Mouse (Mus musculus) G1E (cell line): ENCODE measurements around the gene Mcam.

Source experiments
- CTCF ChIP-seq: IDR thresholded peaks from 2 replicates; pipeline ENCODE4 v1.5.1; 2012; ENCODE audit warnings: low read depth, low read length, inconsistent platforms, mixed read lengths
- GATA1 ChIP-seq: IDR thresholded peaks from 2 replicates; pipeline ENCODE4 v1.6.1; 2012; ENCODE audit warnings: borderline replicate concordance, low read length, inconsistent platforms, mixed read lengths
- POLR2AphosphoS5 ChIP-seq: IDR thresholded peaks from 2 replicates; pipeline ENCODE4 v1.6.1; 2012; ENCODE audit warnings: low read depth, low read length, inconsistent platforms; ENCODE audit not compliant: insufficient replicate concordance
- TAL1 ChIP-seq: conservative IDR thresholded peaks from 2 replicates; pipeline ENCODE4 v1.6.1; 2012; ENCODE audit warnings: low read depth, low read length, inconsistent platforms, mixed read lengths

DNA sequence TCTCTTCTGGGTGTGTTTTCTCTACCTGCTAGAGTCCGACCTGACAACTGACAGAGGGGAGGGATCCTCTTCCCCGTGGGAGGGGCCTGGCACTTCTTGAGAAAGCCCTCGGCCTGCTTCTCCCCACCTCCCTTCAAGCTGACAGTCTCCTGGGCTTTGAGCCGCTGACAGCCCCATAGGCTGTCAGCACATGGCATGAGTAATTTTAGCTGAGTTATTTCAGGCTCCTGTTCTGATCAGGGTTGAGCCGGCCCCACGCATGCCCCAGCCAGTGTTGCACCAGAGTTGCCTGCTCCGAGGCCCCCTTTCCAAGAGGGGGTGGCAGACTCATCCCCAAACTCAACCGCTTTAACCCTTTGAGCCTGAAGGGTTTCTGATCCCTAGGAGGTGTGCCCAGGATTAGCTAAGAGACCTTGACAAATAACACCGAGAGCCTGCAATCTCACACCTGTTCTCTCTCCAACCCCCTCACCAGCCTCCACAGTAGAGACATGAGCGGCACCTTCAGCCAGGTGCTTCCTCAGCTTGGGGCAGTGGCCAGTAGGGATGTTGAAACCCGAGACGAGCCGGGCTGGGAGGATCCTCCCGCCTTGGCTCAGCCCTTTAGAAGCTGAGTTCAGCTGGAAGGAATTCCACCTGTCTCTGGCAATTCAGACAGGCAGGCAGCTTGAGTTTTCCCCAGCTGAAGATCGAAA, 46.4 kb upstream of the Mcam start:
- TF ChIP-seq CTCF (no peak), POLR2AphosphoS5 (no peak), GATA1 (no peak), TAL1 (no peak)
